Mouse (Mus musculus): ENCODE measurements around the gene Cd81.
A peak's percentile ranks its signal among the peaks of the same experiment; 100 is the strongest.

Cd81 gene

GRCm38 (mm10) chr7:143070506-143071070, 18.0 kb downstream of the Cd81 start:
- DNase-seq (ENCODE audit: low spot score in 2 of 2), result no peak

- no peak for DNase-seq (ENCODE audit: low spot score in 2 of 2)
Observed at GRCm38 (mm10) chr7:143072605-143073004, 20.1 kb downstream of the Cd81 start.

DNA sequence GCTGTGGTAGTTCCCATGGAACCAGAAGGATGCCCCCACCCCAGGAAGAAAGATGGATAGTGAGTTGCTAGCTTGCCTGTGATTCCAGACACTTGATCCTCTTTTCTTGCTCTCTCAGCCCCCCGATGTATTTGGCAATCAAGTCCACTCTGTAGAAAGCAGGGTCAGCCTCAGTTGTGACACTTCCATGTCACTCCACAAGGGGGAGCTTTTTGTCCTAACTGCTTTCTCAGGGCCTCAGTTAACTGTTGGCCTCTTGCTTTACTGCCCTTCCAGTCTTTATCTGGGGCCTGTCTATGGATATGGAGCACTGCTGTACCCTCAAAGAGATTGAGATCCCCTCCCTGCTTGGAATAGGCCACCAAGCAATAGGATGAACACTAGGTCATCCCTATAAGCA, 20.5 kb downstream of the Cd81 start:
- no peak for DNase-seq (ENCODE audit: low spot score in 2 of 2)

DNA sequence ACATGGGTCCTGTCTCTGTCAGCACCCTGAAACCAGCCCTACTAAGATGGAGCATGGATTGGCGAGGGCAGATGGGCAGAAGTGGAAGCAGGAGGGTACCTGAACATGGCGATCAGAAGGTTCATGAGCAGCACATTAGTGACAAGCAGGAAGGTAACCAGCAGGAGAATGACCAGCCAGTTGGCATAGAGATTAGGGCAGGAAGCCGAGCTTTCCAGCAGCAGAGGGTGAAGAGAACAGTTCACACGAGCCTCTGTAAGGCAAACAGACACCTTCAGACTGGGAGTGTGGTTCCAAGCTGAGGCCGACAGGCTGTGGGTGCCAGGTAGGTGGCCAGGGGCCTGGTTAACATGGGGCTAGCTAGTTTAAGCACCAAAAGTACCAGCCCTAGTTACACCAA, 22.9 kb downstream of the Cd81 start:
- DNase-seq (ENCODE audit: low spot score in 2 of 2), result no peak

GRCm38 (mm10) chr7:143077351-143077750, 24.8 kb downstream of the Cd81 start:
- no peak for DNase-seq (ENCODE audit: low spot score in 2 of 2)

DNA sequence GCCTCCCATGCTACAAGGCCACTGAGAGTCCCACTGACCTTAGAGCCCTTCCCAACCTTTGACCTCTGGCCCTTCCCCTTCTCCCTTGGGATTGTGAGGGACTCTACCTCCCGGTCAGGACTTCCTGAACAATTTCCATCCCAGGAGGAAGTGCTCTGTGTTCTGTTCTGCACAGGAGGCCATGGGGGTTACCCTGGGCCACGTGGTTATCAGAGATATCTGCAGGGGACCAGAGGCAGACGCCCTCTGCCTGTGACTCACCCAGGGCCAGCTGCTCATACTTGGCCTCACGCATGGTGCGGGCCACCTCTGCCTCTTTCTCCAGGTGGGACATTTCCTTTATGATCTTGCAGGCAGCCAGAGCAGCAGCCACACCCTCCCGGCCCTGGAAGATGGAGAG, 29.5 kb downstream of the Cd81 start:
- no peak for DNase-seq (ENCODE audit: low spot score in 2 of 2)

- DNase-seq (ENCODE audit: low spot score in 2 of 2), result no peak
Observed at GRCm38 (mm10) chr7:143083708-143084107, 31.2 kb downstream of the Cd81 start.

DNA sequence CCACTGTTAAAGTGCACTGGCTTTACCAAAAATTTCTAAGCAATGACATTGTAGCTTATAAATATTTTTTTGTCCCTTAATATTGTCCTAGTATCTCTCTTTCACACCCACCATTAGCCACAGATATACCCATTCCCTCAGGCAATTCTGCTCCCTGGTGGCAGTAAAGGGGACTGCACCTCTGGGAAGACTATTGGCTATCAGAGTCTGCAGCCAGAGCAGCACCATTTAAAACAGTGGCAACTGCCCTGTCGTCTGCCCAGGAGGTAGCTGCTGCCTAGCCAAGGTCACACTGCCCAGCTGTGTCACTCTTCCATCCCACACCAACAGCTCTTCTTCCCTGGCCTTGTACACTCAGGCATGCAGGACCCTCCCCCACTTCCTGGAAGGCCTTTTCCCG, 33.8 kb downstream of the Cd81 start:
- DNase-seq (ENCODE audit: low spot score in 2 of 2), result peak; percentile 58 to 69

DNA sequence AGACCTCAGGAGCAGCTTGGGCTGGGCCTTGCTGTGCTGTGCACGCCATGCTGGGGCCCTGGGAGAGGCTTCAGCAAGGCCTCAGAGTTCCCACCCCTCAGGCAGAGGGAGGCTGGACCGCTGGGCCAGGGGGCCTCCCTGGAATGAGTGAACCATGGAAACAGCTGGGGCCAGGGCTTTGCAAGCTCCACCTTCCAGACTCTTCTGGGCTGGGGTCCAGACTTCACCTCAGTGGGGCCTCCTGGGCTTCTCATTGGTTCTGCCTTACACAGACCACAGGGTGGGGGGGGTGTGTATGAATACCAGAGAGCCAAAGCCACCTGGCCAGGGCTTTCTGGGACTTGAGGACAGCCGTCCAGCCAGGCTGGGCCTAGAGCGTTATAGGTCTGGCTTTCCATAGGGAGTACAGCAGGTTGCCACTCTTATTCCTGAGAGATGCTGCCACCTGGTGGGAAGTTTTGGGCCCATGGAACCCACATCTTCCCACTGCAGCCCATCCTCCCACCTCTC, 34.6 kb downstream of the Cd81 start:
- DNase-seq (ENCODE audit: low spot score in 2 of 2), result no peak

DNA sequence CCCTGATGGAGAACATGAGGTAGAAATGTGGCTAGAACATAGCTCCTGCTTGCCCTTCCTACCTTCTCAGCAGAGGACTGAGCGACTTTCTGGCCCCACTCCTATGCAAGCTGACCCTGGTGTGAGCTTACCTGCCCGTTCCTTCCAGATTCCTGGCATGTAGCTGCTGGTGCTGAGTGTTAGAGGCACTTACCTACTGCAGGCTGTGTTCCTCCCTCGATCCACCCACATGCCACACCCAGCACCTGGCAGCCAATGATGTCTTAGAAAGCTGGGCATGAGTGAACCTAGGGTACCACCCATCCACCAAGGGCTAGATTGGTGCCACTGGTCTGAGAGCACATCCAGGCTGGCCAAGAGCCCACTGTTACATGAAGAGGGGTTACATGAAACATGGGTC, 41.3 kb downstream of the Cd81 start:
- DNase-seq (ENCODE audit: low spot score in 2 of 2), result no peak

GRCm38 (mm10) chr7:143094592-143095553, 42.3 kb downstream of the Cd81 start, which contains the start of gene Trpm5:
TSS of gene Trpm5 (minus strand) at chr7:143094642.
- DNase-seq (ENCODE audit: low spot score in 2 of 2), result peak; percentile 55 to 65

DNA sequence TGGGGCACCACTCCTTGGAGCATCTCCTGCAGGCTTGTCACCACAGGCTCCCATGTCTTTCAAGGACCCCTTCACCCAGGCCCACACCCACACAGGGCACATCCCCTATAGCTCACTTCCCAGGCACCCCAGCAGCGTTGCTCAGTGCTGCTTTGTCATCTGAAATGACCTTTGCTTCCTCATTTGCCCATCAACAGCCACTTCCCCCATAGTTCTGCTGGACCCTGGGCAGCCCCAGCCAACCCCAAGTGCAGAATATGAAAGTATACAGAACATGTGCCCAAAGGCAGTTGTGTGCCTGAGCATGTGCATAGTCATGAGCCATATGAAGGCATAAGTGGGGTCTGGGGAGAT, 43.0 kb downstream of the Cd81 start:
- DNase-seq (ENCODE audit: low spot score in 2 of 2), result no peak

- peak in 1 of 2 experiments; percentile 43 for DNase-seq (ENCODE audit: low spot score in 2 of 2)
Observed at GRCm38 (mm10) chr7:143100759-143101158, 48.2 kb downstream of the Cd81 start.

- no peak for DNase-seq (ENCODE audit: low spot score in 2 of 2)
Observed at GRCm38 (mm10) chr7:143105258-143105897, 52.8 kb downstream of the Cd81 start.

DNA sequence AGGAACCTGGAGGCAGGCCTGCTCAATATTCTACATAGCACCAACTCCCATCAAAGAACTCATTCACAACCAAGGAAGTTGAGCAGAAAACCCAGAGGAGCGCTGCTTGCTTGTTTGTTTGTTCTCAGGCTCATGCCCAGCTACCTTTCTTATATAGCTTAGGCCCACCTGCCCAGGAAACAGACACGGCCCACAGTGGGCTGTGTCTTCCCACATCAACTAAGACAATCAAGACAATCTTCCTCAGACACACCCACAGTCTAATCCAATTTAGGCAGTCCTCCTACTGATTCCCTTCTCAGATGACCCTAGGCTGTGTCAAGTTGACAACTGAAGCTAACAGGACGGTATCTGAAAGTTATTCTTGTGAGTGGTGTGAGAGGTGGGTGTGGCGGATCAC, 53.5 kb downstream of the Cd81 start, which contains the start of gene Kcnq1:
Gene Kcnq1 (plus strand): TSS at position 301 of the 400 bp plus-strand sequence.
- DNase-seq (ENCODE audit: low spot score in 2 of 2), result no peak

- peak in 1 of 2 experiments; percentile 50 for DNase-seq (ENCODE audit: low spot score in 2 of 2)
Observed at GRCm38 (mm10) chr7:143106672-143107465, 54.3 kb downstream of the Cd81 start.

GRCm38 (mm10) chr7:143108200-143108599, 55.7 kb downstream of the Cd81 start:
- no peak for DNase-seq (ENCODE audit: low spot score in 2 of 2)

DNA sequence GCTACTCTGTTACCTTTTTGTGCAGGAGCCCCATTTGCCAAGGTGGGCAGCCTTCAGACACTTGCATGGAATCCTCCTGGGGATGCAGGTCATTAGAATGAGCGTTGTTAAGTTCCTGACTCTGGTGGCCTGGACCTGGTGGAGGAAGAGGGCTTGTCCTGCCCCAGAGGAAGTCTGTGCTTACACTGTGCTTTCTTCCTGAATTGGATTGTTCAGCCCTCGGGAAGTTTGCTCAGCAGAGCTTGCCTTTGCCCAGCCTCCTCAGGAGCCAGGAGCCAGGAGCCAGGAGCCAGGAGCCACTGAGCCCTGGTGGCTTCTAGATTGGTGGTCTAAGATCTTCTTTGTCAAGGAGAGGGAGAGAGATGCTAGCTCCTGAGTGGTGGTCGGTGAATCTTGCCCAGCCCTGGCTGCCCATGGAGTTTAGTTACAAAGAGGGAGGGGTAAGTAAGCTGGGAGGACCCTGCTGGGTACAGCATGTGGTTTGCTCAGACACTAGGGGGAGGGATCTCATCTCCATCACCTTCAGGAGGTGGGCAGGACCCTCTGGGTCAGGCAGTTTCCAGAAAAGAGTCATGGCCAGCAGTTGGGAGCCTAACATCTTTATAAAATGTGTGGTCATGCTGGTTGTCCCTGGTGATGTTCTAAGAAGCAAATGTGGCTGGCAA, 56.6 kb downstream of the Cd81 start:
- no peak for DNase-seq (ENCODE audit: low spot score in 2 of 2)

- DNase-seq (ENCODE audit: low spot score in 2 of 2), result no peak
Observed at GRCm38 (mm10) chr7:143109696-143110095, 57.2 kb downstream of the Cd81 start.

DNA sequence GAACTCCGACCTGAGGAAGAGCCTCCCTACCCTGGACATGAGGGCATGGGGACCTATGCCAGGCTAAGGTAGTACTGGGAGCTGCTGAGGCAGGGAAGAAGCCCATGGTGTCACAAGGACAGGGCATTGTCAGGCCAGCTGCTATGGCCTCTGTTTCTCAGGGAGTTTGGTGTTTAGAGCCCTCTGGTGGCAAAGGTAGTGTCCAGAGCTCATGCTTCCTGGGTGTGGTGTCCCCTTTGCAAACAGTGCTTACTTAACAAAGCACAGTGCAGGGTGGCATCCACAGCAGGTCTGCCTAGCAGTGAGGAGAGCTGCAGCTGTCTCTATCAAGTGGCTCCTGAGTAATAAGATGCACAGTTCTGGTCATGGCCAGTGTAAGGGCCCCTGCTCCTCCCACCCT, 58.3 kb downstream of the Cd81 start:
- DNase-seq (ENCODE audit: low spot score in 2 of 2), result no peak

DNA sequence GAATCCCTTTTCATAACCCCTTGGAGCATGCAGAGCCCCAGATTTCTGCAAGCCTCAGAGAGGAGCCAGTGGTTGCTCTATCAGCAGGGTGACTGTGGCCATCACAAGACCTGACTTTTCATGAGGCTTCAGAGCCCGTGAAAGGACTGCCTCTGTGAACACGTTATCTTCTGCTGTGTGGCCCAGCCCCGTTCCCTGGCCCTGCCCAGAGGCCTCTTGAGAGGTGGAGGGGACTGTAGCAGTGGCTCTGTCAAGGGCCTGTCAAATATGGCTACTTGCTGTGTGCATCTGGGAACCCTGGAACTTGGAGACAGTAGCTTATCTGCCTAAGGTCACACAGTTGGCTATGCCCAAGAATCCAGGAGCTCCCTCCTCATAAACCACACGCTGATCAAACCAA, 59.2 kb downstream of the Cd81 start:
- DNase-seq (ENCODE audit: low spot score in 2 of 2), result no peak

All from urinary bladder, postnatal 36 days (tissue).